Mouse (Mus musculus): Measurements from ENCODE around the gene Ak9. TPM values are rescaled to one million over a fixed set of nuclear protein-coding genes. Genes with fewer than 3 reads are reported as not detected.

The Ak9 gene
- total RNA-seq, 2 experiments from 2014 or later = not detected

Other genes with a start within 250 kb of the Ak9 start
- gene Gpr6, start 231.7 kb upstream of the Ak9 start, total RNA-seq (2021) = not detected
- 10 to 100 TPM; 13.3 to 16.4 TPM for gene Fig4, start 720 bp upstream of the Ak9 start, total RNA-seq (2021)
- gene Zbtb24, start 146.4 kb downstream of the Ak9 start, total RNA-seq (2021) = 10 to 100 TPM; 15.5 to 18.9 TPM
- gene Mical1, start 172.3 kb downstream of the Ak9 start, total RNA-seq (2021) = 10 to 100 TPM; 15.2 to 19.0 TPM
- gene Smpd2, start 186.4 kb downstream of the Ak9 start, total RNA-seq (2021) = 10 to 100 TPM; 23.6 to 29.0 TPM
- gene Ppil6, start 186.5 kb downstream of the Ak9 start, total RNA-seq (2021) = 1 to 10 TPM in 1 of 2 experiments, under 1 TPM in 1; 0.33 to 1.1 TPM
- gene Cd164, start 215.4 kb downstream of the Ak9 start, total RNA-seq (2021) = 100 to 1,000 TPM; 181 to 183 TPM

Data from adrenal gland, postnatal 10 days (tissue).